Mouse (Mus musculus): ENCODE measurements around the gene Map7d2. TPM values are rescaled to one million over a fixed set of nuclear protein-coding genes. Genes with fewer than 3 reads are reported as not detected.
A peak's percentile ranks its signal among the peaks of the same experiment; 100 is the strongest.
"Not testable (repeated sequence)": the region's sequence is repeated elsewhere in the genome, so short reads cannot be mapped to it uniquely, and the experiment has no call there.

The Map7d2 gene
- 1 to 10 TPM; 3.1 to 5.7 (median 4.5) TPM for total RNA-seq (2022)

- DNase-seq, result no peak
Observed at GRCm38 (mm10) chrX:159414130-159414828, at the start of gene Map7d2. Gene Map7d2, plus strand, starts transcription at chrX:159414572.

GRCm38 (mm10) chrX:159371831-159372752, 42.3 kb upstream of the Map7d2 start, which contains the start of gene Eif1ax:
Gene Eif1ax, plus strand, starts transcription at chrX:159372178.
- peak; percentile 70 for DNase-seq

GRCm38 (mm10) chrX:159372753-159373144, 41.6 kb upstream of the Map7d2 start:
- no peak for DNase-seq

GRCm38 (mm10) chrX:159387105-159387504, 27.3 kb upstream of the Map7d2 start:
- no peak for DNase-seq

- no peak for DNase-seq
Observed at GRCm38 (mm10) chrX:159388953-159389352, 25.4 kb upstream of the Map7d2 start.

- DNase-seq, result no peak
Observed at GRCm38 (mm10) chrX:159390347-159390962, 23.9 kb upstream of the Map7d2 start.

- no peak for DNase-seq
Observed at GRCm38 (mm10) chrX:159391239-159391638, 23.1 kb upstream of the Map7d2 start.

GRCm38 (mm10) chrX:159409253-159409652, 5.1 kb upstream of the Map7d2 start:
- no peak for DNase-seq

GRCm38 (mm10) chrX:159414829-159415673, 679 bp downstream of the Map7d2 start:
- DNase-seq, result no peak

- not testable (repeated sequence) for DNase-seq
Observed at GRCm38 (mm10) chrX:159430507-159430906, 16.1 kb downstream of the Map7d2 start.

- peak; percentile 14 for DNase-seq
Observed at GRCm38 (mm10) chrX:159442128-159442527, 27.8 kb downstream of the Map7d2 start.

- DNase-seq, result no peak
Observed at GRCm38 (mm10) chrX:159447133-159447532, 32.8 kb downstream of the Map7d2 start.

- no peak for DNase-seq
Observed at GRCm38 (mm10) chrX:159459006-159459654, 44.8 kb downstream of the Map7d2 start.

- no peak for DNase-seq
Observed at GRCm38 (mm10) chrX:159474799-159475198, 60.4 kb downstream of the Map7d2 start.

- DNase-seq, result not testable (repeated sequence)
Observed at GRCm38 (mm10) chrX:159478243-159478940, 64.0 kb downstream of the Map7d2 start.

- DNase-seq, result no peak
Observed at GRCm38 (mm10) chrX:159484247-159484646, 69.9 kb downstream of the Map7d2 start.

- DNase-seq, result no peak
Observed at GRCm38 (mm10) chrX:159503181-159503580, 88.8 kb downstream of the Map7d2 start.

- no peak for DNase-seq
Observed at GRCm38 (mm10) chrX:159508331-159509036, 94.1 kb downstream of the Map7d2 start.

- DNase-seq, result no peak
Observed at GRCm38 (mm10) chrX:159509042-159509441, 94.7 kb downstream of the Map7d2 start.
